Comparison of ENCODE assay signal across 7 mouse cellular contexts in the genomic region with DNA sequence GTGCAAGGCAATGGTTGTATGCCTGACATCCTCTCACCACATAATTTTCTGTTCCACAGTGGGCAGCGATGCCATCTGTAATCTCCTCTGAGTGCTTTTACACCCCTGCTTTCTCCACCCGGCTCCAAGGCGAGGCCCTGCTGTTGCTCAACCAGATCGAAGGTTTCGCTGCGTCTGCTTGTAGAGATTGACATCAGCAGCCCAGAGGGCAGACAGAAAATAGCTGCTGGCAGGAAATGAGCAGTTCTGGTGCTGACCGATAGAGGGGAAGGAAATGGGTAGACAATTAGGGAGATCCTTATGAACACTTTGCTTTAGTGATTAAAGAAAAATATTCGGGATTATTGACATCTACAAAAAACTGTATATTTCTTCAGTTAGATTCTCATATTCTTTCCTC.
DNase-seq lines count a peak whose midpoint lies in the region; ATAC-seq and TF ChIP-seq lines count a peak whose summit lies in the region.

No protein-coding gene starts in this region.

- DNase-seq in CD4-positive helper T cell, adult 2 months (ENCODE audit: low read depth, low spot score), result peak; percentile 46
- peak; percentile 45 for DNase-seq in T-cell, adult 2 months (ENCODE audit: low spot score)
- peak; percentile 32 to 36 for DNase-seq in frontal cortex, postnatal 36 days (ENCODE audit: low spot score in 2 of 2)
- DNase-seq in limb, embryonic 14.5 days (ENCODE audit: low spot score), result peak; percentile 23
- peak; percentile 69 for DNase-seq in naive thymus-derived CD4-positive, alpha-beta T cell, adult 2 months (ENCODE audit: low read depth)

- no peak for TF ChIP-seq POLR2A in limb, embryonic 14.5 days (IDR thresholded peaks at IDR 0.05; ENCODE audit: borderline replicate concordance, extremely low read depth, insufficient read depth, insufficient read length)

- no peak overlapping the region for H3K4me2 ChIP-seq in intestine, embryonic 16.5 days (ENCODE audit: low read depth, low read length)
- no peak overlapping the region for H3K4me2 ChIP-seq in limb, embryonic 14.5 days (replicated peaks; ENCODE audit: low read depth, low read length, severe bottlenecking)

- H3K4me1 ChIP-seq in intestine, embryonic 16.5 days (ENCODE audit: control insufficient read depth, insufficient read depth, low read length), result peaks cover 3% of the 10 kb centered on the region; the same call in 1 of the 2 replicates
- peaks cover 4% of the 10 kb centered on the region; the same call in 1 of the 2 replicates for H3K4me1 ChIP-seq in limb, embryonic 14.5 days (ENCODE audit: control insufficient read depth, insufficient read depth, low read length)

- WGBS in intestine, embryonic 16.5 days, result 24% methylated on average over 8 of the region's 8 CpGs
- 20% methylated on average over 8 of the region's 8 CpGs for WGBS in limb, embryonic 14.5 days

- H3K9ac ChIP-seq in intestine, embryonic 16.5 days (ENCODE audit: low read depth, low read length), result no peak overlapping the region
- no peak overlapping the region for H3K9ac ChIP-seq in limb, embryonic 14.5 days (ENCODE audit: low read depth, low read length, severe bottlenecking)

- H3K36me3 ChIP-seq in intestine, embryonic 16.5 days (ENCODE audit: control insufficient read depth, insufficient read depth, low read length), result peaks cover 3% of the 10 kb centered on the region; the same call in 1 of the 2 replicates
- H3K36me3 ChIP-seq in limb, embryonic 14.5 days (ENCODE audit: control insufficient read depth, insufficient read depth, low read length), result no peaks in the 10 kb centered on the region

- no peak overlapping the region for H3K4me3 ChIP-seq in intestine, embryonic 16.5 days (ENCODE audit: low read length)
- H3K4me3 ChIP-seq in limb, embryonic 14.5 days (replicated peaks; ENCODE audit: low read length), result no peak overlapping the region

- no peak overlapping the region; the same call in 1 of the 2 replicates for H3K27ac ChIP-seq in intestine, embryonic 16.5 days (ENCODE audit: low read length)
- H3K27ac ChIP-seq in limb, embryonic 14.5 days (replicated peaks; ENCODE audit: low read depth, low read length), result no peak overlapping the region

- ATAC-seq in intestine, embryonic 16.5 days, result peak; percentile 93
- no peak for ATAC-seq in limb, embryonic 14.5 days (ENCODE audit: low FRiP score, low read depth)
- ATAC-seq in monocyte, adult 5-6 weeks (replicated peaks; ENCODE audit: insufficient number of reproducible peaks, low FRiP score, low TSS enrichment, poor library complexity, severe bottlenecking), result no peak

- H3K27me3 ChIP-seq in intestine, embryonic 16.5 days (replicated peaks; ENCODE audit: control insufficient read depth, insufficient read depth, low read length), result no peaks in the 10 kb centered on the region
- no peaks in the 10 kb centered on the region for H3K27me3 ChIP-seq in limb, embryonic 14.5 days (ENCODE audit: control insufficient read depth, insufficient read depth, low read length)

- peaks cover 3% of the 10 kb centered on the region; the same call in 1 of the 2 replicates for H3K9me3 ChIP-seq in intestine, embryonic 16.5 days (ENCODE audit: control insufficient read depth, low read length)
- peaks cover 5% of the 10 kb centered on the region for H3K9me3 ChIP-seq in limb, embryonic 14.5 days (ENCODE audit: control insufficient read depth, low read length)
